Mouse (Mus musculus): ENCODE measurements around the gene Abcc10.

GRCm38 (mm10) chr17:46262201-46262694, 65.9 kb downstream of the Abcc10 start:
- TF ChIP-seq CTCF (IDR thresholded peaks at IDR 0.05; ENCODE audit: control insufficient read depth, insufficient read depth, insufficient read length) (no peak), USF1 (IDR thresholded peaks at IDR 0.05; ENCODE audit: low read depth) (no peak), MAX (IDR thresholded peaks at IDR 0.05) (no peak), FOSL1 (IDR thresholded peaks at IDR 0.05; ENCODE audit: insufficient read depth, low read length, poor library complexity, severe bottlenecking) (no peak)

Measured in C2C12 (cell line).